Mouse (Mus musculus): ENCODE measurements around the gene Ptx4. TPM values are rescaled to one million over a fixed set of nuclear protein-coding genes. Genes with fewer than 3 reads are reported as not detected.
A peak's percentile ranks its signal among the peaks of the same experiment; 100 is the strongest.
"Not testable (repeated sequence)": the region's sequence is repeated elsewhere in the genome, so short reads cannot be mapped to it uniquely, and the experiment has no call there.

Gene Ptx4
- polyA plus RNA-seq, 1 experiment from 2014 or later = 0.16 TPM

- H3K27me3 ChIP-seq (ENCODE audit: control insufficient read depth, insufficient read depth, low read length); ATAC-seq (ENCODE audit: insufficient number of reproducible peaks, insufficient read depth, low FRiP score, low read depth); H3K4me2 ChIP-seq (replicated peaks; ENCODE audit: low read depth, low read length); H3K27ac ChIP-seq (ENCODE audit: low read length); H3K4me1 ChIP-seq (ENCODE audit: control insufficient read depth, insufficient read depth, low read length); H3K4me3 ChIP-seq (ENCODE audit: low read depth, low read length); H3K36me3 ChIP-seq (ENCODE audit: control insufficient read depth, insufficient read depth, low read length); H3K9me3 ChIP-seq (ENCODE audit: control insufficient read depth, low read depth, low read length); H3K9ac ChIP-seq (replicated peaks; ENCODE audit: low read depth, low read length): not testable (repeated sequence)
- 75% methylated on average over 3 of the region's 3 CpGs for WGBS
These were observed 5.0 kb downstream of the Ptx4 start for GRCm38 (mm10) chr17:25125442-25126060.

- H3K36me3 ChIP-seq (ENCODE audit: control insufficient read depth, insufficient read depth, low read length) = no peaks in the 10 kb centered on the region
- H3K4me2 ChIP-seq (replicated peaks; ENCODE audit: low read depth, low read length) = no peak overlapping the region
- ATAC-seq (ENCODE audit: insufficient number of reproducible peaks, insufficient read depth, low FRiP score, low read depth) = 0 out of 2 replicates have a peak, but pooled peaks have one; percentile 18
- no peaks in the 10 kb centered on the region for H3K9me3 ChIP-seq (ENCODE audit: control insufficient read depth, low read depth, low read length)
- 44% methylated on average over 8 of the region's 8 CpGs for WGBS
- H3K4me1 ChIP-seq (ENCODE audit: control insufficient read depth, insufficient read depth, low read length) = no peaks in the 10 kb centered on the region
- H3K27me3 ChIP-seq (ENCODE audit: control insufficient read depth, insufficient read depth, low read length) = no peaks in the 10 kb centered on the region
- H3K27ac ChIP-seq (ENCODE audit: low read length) = no peak overlapping the region
- no peak overlapping the region for H3K9ac ChIP-seq (replicated peaks; ENCODE audit: low read depth, low read length)
- H3K4me3 ChIP-seq (ENCODE audit: low read depth, low read length) = no peak overlapping the region
These were observed 6.5 kb downstream of the Ptx4 start for GRCm38 (mm10) chr17:25127079-25127478.

GRCm38 (mm10) chr17:25127681-25128080 lies 7.1 kb downstream of the Ptx4 start:
- Histone ChIP-seq H3K4me1 (ENCODE audit: control insufficient read depth, insufficient read depth, low read length) (no peaks in the 10 kb centered on the region), H3K9me3 (ENCODE audit: control insufficient read depth, low read depth, low read length) (no peaks in the 10 kb centered on the region), H3K4me3 (ENCODE audit: low read depth, low read length) (no peak overlapping the region), H3K4me2 (replicated peaks; ENCODE audit: low read depth, low read length) (no peak overlapping the region), H3K27ac (ENCODE audit: low read length) (no peak overlapping the region), H3K36me3 (ENCODE audit: control insufficient read depth, insufficient read depth, low read length) (no peaks in the 10 kb centered on the region), H3K27me3 (ENCODE audit: control insufficient read depth, insufficient read depth, low read length) (no peaks in the 10 kb centered on the region), H3K9ac (replicated peaks; ENCODE audit: low read depth, low read length) (no peak overlapping the region)
- 59% methylated on average over 9 of the region's 9 CpGs for WGBS
- ATAC-seq (ENCODE audit: insufficient number of reproducible peaks, insufficient read depth, low FRiP score, low read depth) = no peak

GRCm38 (mm10) chr17:25130060-25130459 lies 9.5 kb downstream of the Ptx4 start:
- Histone ChIP-seq H3K4me3 (ENCODE audit: low read depth, low read length) (no peak overlapping the region), H3K9me3 (ENCODE audit: control insufficient read depth, low read depth, low read length) (no peaks in the 10 kb centered on the region), H3K36me3 (ENCODE audit: control insufficient read depth, insufficient read depth, low read length) (no peaks in the 10 kb centered on the region), H3K4me2 (replicated peaks; ENCODE audit: low read depth, low read length) (no peak overlapping the region), H3K9ac (replicated peaks; ENCODE audit: low read depth, low read length) (no peak overlapping the region), H3K4me1 (ENCODE audit: control insufficient read depth, insufficient read depth, low read length) (peaks cover 9% of the 10 kb centered on the region), H3K27me3 (ENCODE audit: control insufficient read depth, insufficient read depth, low read length) (no peaks in the 10 kb centered on the region), H3K27ac (ENCODE audit: low read length) (no peak overlapping the region)
- WGBS = 85% methylated on average over 1 of the region's 1 CpGs
- ATAC-seq (ENCODE audit: insufficient number of reproducible peaks, insufficient read depth, low FRiP score, low read depth) = no peak

GRCm38 (mm10) chr17:25133275-25133698 lies 12.7 kb downstream of the Ptx4 start, which contains the start of gene Clcn7:
Clcn7 (plus strand) TSS chr17:25133391.
- ATAC-seq (ENCODE audit: insufficient number of reproducible peaks, insufficient read depth, low FRiP score, low read depth) = peak; percentile 95
- under 1% methylated on average over 40 of the region's 40 CpGs for WGBS
- Histone ChIP-seq H3K36me3 (ENCODE audit: control insufficient read depth, insufficient read depth, low read length) (no peaks in the 10 kb centered on the region; the same call in 1 of the 2 replicates), H3K4me1 (ENCODE audit: control insufficient read depth, insufficient read depth, low read length) (peaks cover 9% of the 10 kb centered on the region), H3K27ac (ENCODE audit: low read length) (no peak within 1 kb of the TSS), H3K9ac (replicated peaks; ENCODE audit: low read depth, low read length) (peak within 1 kb of the TSS; percentile 59), H3K4me2 (replicated peaks; ENCODE audit: low read depth, low read length) (peak within 1 kb of the TSS; percentile 70), H3K9me3 (ENCODE audit: control insufficient read depth, low read depth, low read length) (no peaks in the 10 kb centered on the region), H3K4me3 (ENCODE audit: low read depth, low read length) (peak within 1 kb of the TSS; percentile 96), H3K27me3 (ENCODE audit: control insufficient read depth, insufficient read depth, low read length) (no peaks in the 10 kb centered on the region)

- H3K9me3 ChIP-seq (ENCODE audit: control insufficient read depth, low read depth, low read length) = no peaks in the 10 kb centered on the region
- 81% methylated on average over 6 of the region's 6 CpGs for WGBS
- no peaks in the 10 kb centered on the region; the same call in 1 of the 2 replicates for H3K36me3 ChIP-seq (ENCODE audit: control insufficient read depth, insufficient read depth, low read length)
- H3K4me3 ChIP-seq (ENCODE audit: low read depth, low read length) = no peak overlapping the region
- peaks cover 9% of the 10 kb centered on the region for H3K4me1 ChIP-seq (ENCODE audit: control insufficient read depth, insufficient read depth, low read length)
- no peaks in the 10 kb centered on the region for H3K27me3 ChIP-seq (ENCODE audit: control insufficient read depth, insufficient read depth, low read length)
- H3K4me2 ChIP-seq (replicated peaks; ENCODE audit: low read depth, low read length) = no peak overlapping the region
- H3K27ac ChIP-seq (ENCODE audit: low read length) = no peak overlapping the region
- no peak for ATAC-seq (ENCODE audit: insufficient number of reproducible peaks, insufficient read depth, low FRiP score, low read depth)
- H3K9ac ChIP-seq (replicated peaks; ENCODE audit: low read depth, low read length) = no peak overlapping the region
These were observed 15.1 kb downstream of the Ptx4 start for GRCm38 (mm10) chr17:25135622-25136021.

- ATAC-seq (ENCODE audit: insufficient number of reproducible peaks, insufficient read depth, low FRiP score, low read depth) = no peak
These were observed 18.2 kb downstream of the Ptx4 start for GRCm38 (mm10) chr17:25138803-25139202.

GRCm38 (mm10) chr17:25139960-25140359 lies 19.4 kb downstream of the Ptx4 start:
- Histone ChIP-seq H3K36me3 (ENCODE audit: control insufficient read depth, insufficient read depth, low read length) (no peaks in the 10 kb centered on the region; the same call in 1 of the 2 replicates), H3K27ac (ENCODE audit: low read length) (no peak overlapping the region), H3K4me3 (ENCODE audit: low read depth, low read length) (no peak overlapping the region), H3K4me2 (replicated peaks; ENCODE audit: low read depth, low read length) (no peak overlapping the region), H3K9me3 (ENCODE audit: control insufficient read depth, low read depth, low read length) (no peaks in the 10 kb centered on the region), H3K27me3 (ENCODE audit: control insufficient read depth, insufficient read depth, low read length) (no peaks in the 10 kb centered on the region), H3K9ac (replicated peaks; ENCODE audit: low read depth, low read length) (no peak overlapping the region), H3K4me1 (ENCODE audit: control insufficient read depth, insufficient read depth, low read length) (no peaks in the 10 kb centered on the region)
- ATAC-seq (ENCODE audit: insufficient number of reproducible peaks, insufficient read depth, low FRiP score, low read depth) = no peak
- WGBS = 64% methylated on average over 4 of the region's 4 CpGs

More at GRCm38 (mm10) chr17:25138803-25139202, 18.2 kb downstream of the Ptx4 start:
- no peaks in the 10 kb centered on the region for H3K9me3 ChIP-seq (ENCODE audit: control insufficient read depth, low read depth, low read length)
- no peak overlapping the region for H3K4me2 ChIP-seq (replicated peaks; ENCODE audit: low read depth, low read length)
- H3K4me3 ChIP-seq (ENCODE audit: low read depth, low read length) = no peak overlapping the region
- no peak overlapping the region for H3K9ac ChIP-seq (replicated peaks; ENCODE audit: low read depth, low read length)
- WGBS = 100% methylated on average over 1 of the region's 1 CpGs
- peaks cover 9% of the 10 kb centered on the region for H3K4me1 ChIP-seq (ENCODE audit: control insufficient read depth, insufficient read depth, low read length)
- H3K36me3 ChIP-seq (ENCODE audit: control insufficient read depth, insufficient read depth, low read length) = no peaks in the 10 kb centered on the region; the same call in 1 of the 2 replicates
- H3K27me3 ChIP-seq (ENCODE audit: control insufficient read depth, insufficient read depth, low read length) = no peaks in the 10 kb centered on the region
- no peak overlapping the region for H3K27ac ChIP-seq (ENCODE audit: low read length)

- Histone ChIP-seq H3K27ac (ENCODE audit: low read length) (peak within 1 kb of the TSS; percentile 2; the same call in 1 of the 2 replicates), H3K4me1 (ENCODE audit: control insufficient read depth, insufficient read depth, low read length) (peaks cover 6% of the 10 kb centered on the region; the same call in 1 of the 2 replicates), H3K4me3 (ENCODE audit: low read depth, low read length) (no peak within 1 kb of the TSS), H3K27me3 (ENCODE audit: control insufficient read depth, insufficient read depth, low read length) (no peaks in the 10 kb centered on the region), H3K36me3 (ENCODE audit: control insufficient read depth, insufficient read depth, low read length) (peaks cover 14% of the 10 kb centered on the region), H3K9ac (replicated peaks; ENCODE audit: low read depth, low read length) (no peak within 1 kb of the TSS), H3K9me3 (ENCODE audit: control insufficient read depth, low read depth, low read length) (no peaks in the 10 kb centered on the region), H3K4me2 (replicated peaks; ENCODE audit: low read depth, low read length) (no peak within 1 kb of the TSS)
- WGBS = 100% methylated on average over 1 of the region's 1 CpGs
- no peak for ATAC-seq (ENCODE audit: insufficient number of reproducible peaks, insufficient read depth, low FRiP score, low read depth)
These were observed 41.6 kb downstream of the Ptx4 start, which contains the start of gene Ccdc154 for GRCm38 (mm10) chr17:25162161-25162560. Ccdc154 (plus strand) TSS chr17:25162461.
